Mouse (Mus musculus): Measurements from ENCODE around the gene H2afv.

The H2afv gene

GRCm38 (mm10) chr11:6444077-6444853 is at the start of gene H2afv:
Gene H2afv, minus strand, starts transcription at chr11:6444443.
- peak; percentile 99 for DNase-seq (ENCODE audit: low read depth in 2 of 2, low spot score in 2 of 2)

- peak; percentile 33 to 49 for DNase-seq (ENCODE audit: low read depth in 2 of 2, low spot score in 2 of 2)
Observed at GRCm38 (mm10) chr11:6489691-6490503, 45.7 kb upstream of the H2afv start.

- no peak for DNase-seq (ENCODE audit: low read depth in 2 of 2, low spot score in 2 of 2)
Observed at GRCm38 (mm10) chr11:6489257-6489656, 45.0 kb upstream of the H2afv start.

GRCm38 (mm10) chr11:6488041-6488684 is 43.9 kb upstream of the H2afv start:
- DNase-seq (ENCODE audit: low read depth in 2 of 2, low spot score in 2 of 2): no peak

GRCm38 (mm10) chr11:6487496-6487895 is 43.3 kb upstream of the H2afv start:
- DNase-seq (ENCODE audit: low read depth in 2 of 2, low spot score in 2 of 2): no peak

GRCm38 (mm10) chr11:6486916-6487315 is 42.7 kb upstream of the H2afv start:
- DNase-seq (ENCODE audit: low read depth in 2 of 2, low spot score in 2 of 2): no peak

GRCm38 (mm10) chr11:6484244-6484959 is 40.2 kb upstream of the H2afv start:
- no peak for DNase-seq (ENCODE audit: low read depth in 2 of 2, low spot score in 2 of 2)

GRCm38 (mm10) chr11:6483103-6483502 is 38.9 kb upstream of the H2afv start:
- no peak for DNase-seq (ENCODE audit: low read depth in 2 of 2, low spot score in 2 of 2)

- DNase-seq (ENCODE audit: low read depth in 2 of 2, low spot score in 2 of 2): no peak
Observed at GRCm38 (mm10) chr11:6481669-6482185, 37.5 kb upstream of the H2afv start.

- no peak for DNase-seq (ENCODE audit: low read depth in 2 of 2, low spot score in 2 of 2)
Observed at GRCm38 (mm10) chr11:6480681-6481405, 36.6 kb upstream of the H2afv start.

GRCm38 (mm10) chr11:6480191-6480590 is 35.9 kb upstream of the H2afv start:
- DNase-seq (ENCODE audit: low read depth in 2 of 2, low spot score in 2 of 2): no peak

- no peak for DNase-seq (ENCODE audit: low read depth in 2 of 2, low spot score in 2 of 2)
Observed at GRCm38 (mm10) chr11:6479231-6479630, 35.0 kb upstream of the H2afv start.

- no peak for DNase-seq (ENCODE audit: low read depth in 2 of 2, low spot score in 2 of 2)
Observed at GRCm38 (mm10) chr11:6477350-6477749, 33.1 kb upstream of the H2afv start.

GRCm38 (mm10) chr11:6476876-6477275 is 32.6 kb upstream of the H2afv start:
- no peak for DNase-seq (ENCODE audit: low read depth in 2 of 2, low spot score in 2 of 2)

GRCm38 (mm10) chr11:6475867-6476484 is 31.7 kb upstream of the H2afv start, which contains the start of gene Purb:
Gene Purb, minus strand, starts transcription at chr11:6475917.
- peak; percentile 83 to 85 for DNase-seq (ENCODE audit: low read depth in 2 of 2, low spot score in 2 of 2)

GRCm38 (mm10) chr11:6474874-6475731 is 30.9 kb upstream of the H2afv start:
- DNase-seq (ENCODE audit: low read depth in 2 of 2, low spot score in 2 of 2): peak; percentile 47 to 54

GRCm38 (mm10) chr11:6474381-6474780 is 30.1 kb upstream of the H2afv start:
- no peak for DNase-seq (ENCODE audit: low read depth in 2 of 2, low spot score in 2 of 2)

- DNase-seq (ENCODE audit: low read depth in 2 of 2, low spot score in 2 of 2): no peak
Observed at GRCm38 (mm10) chr11:6472076-6472475, 27.8 kb upstream of the H2afv start.

GRCm38 (mm10) chr11:6471493-6471892 is 27.2 kb upstream of the H2afv start:
- DNase-seq (ENCODE audit: low read depth in 2 of 2, low spot score in 2 of 2): no peak

Data from CD8-positive naive resting alpha-beta T cell, adult 2 months (primary cell).